Mouse (Mus musculus): ENCODE measurements around the gene Bmpr1a. TPM values are rescaled to one million over a fixed set of nuclear protein-coding genes. Genes with fewer than 3 reads are reported as not detected.

Bmpr1a gene
- total RNA-seq (2021): 10 to 100 TPM; 40.2 to 40.7 TPM

- no peak for DNase-seq
These were observed at the start of gene Bmpr1a for GRCm38 (mm10) chr14:34503325-34503647. TSS of gene Bmpr1a (minus strand) at chr14:34503341.

- no peak for DNase-seq
These were observed 49.1 kb upstream of the Bmpr1a start for GRCm38 (mm10) chr14:34552226-34552625.

DNA sequence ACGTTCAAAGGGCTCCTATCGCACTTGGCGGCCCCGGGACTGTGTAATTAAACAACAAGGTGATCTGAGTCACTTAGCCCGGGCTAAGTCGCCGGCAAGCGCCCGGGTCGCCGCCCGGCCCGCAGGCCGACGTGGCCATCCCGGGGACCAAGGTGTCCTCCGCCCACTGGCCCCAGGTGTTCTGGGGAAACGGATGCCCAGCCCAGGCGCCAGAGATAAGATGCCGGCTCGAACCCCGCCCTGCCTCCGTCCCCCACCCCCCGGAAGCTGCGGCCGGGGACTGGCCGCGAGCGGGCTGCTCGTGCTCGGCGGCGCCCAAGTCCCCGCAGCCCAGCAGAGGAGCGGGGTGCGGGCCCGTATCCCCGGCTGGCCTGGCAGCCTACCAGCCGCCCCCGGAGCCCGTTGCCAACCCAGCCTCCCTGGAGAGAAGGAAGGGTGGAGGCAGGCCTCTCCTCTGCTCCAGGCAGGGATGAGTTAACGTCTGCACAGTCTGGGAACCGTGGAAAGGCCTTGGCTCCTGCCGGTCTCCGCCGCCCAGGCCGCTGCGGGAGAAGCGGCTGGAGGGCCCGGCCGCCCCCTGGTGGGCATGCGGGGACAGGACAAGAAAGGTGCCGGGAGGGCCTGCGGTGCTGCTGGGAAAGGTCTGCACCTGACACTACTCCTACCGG is 46.0 kb upstream of the Bmpr1a start:
- DNase-seq: peak; percentile 79 to 81

DNA sequence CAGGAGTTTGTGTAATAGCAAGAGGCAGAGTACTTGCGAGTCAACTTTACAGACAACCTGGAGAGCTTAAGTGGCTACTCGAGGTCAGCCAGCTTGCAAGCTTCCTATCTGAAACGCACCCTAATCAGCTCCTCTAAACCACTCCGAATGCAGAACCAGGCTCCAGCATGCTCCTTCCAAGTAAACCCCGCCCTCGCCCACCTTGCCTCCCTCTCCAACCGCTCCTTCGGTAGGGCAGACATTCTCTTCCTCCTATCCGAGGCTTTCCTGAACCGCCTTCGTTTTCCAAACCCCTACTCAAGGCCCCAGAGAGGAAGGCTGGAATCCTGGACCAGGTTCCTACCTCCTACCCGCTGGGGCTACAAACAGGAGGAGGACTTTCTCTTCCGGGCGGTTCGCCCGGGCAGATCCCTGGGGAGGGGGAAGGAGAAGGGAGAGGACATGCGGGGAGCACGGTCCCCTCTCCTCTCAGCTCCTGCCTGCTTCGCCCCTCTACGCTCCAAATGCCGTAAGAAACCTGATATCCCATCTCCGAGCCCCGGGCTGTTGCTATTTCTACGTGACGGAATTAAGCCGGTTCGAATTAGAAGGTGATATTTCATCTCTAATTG is 45.4 kb upstream of the Bmpr1a start:
- peak; percentile 46 to 48 for DNase-seq

GRCm38 (mm10) chr14:34544545-34544944 is 41.4 kb upstream of the Bmpr1a start:
- DNase-seq: no peak

GRCm38 (mm10) chr14:34544001-34544400 is 40.9 kb upstream of the Bmpr1a start:
- no peak for DNase-seq

DNA sequence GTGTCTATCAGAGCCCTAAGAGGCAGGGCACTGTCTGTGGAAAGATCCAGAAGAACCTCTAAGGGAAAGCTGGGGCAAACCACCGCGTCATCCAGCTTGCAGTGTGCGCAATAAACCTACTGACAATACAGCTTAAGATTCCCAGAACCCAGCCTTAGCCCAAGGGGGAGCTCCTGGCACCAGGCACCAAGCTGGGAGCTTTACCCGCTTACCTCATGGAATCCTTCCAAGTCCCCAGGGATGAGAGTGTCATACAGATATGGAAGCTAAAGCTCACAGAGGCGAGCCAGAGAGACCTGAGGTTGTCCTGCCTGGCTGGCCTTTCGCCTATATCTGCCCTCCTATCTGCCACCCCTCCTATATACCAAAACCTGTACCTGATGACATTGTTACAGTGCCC is 40.5 kb upstream of the Bmpr1a start:
- no peak for DNase-seq

DNA sequence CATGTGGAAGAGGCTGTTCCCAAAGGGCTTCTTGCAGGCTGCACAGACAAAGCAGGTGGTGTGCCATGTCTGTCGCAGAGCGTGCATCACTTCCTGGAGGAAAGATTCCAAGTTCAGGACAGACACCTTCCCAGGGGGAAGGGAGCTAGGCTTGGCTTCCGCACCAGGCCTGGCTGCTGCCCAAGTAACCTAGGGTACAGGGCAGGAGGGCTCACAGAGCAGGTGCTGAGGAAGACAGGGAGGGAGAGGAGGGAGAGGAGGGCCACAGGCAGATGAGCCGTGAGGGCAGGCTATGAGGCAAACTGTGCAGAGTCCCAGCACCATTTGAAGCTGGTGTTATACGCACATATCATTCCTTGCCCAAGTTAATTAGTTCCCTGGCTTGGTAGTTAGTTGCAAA is 38.8 kb upstream of the Bmpr1a start:
- DNase-seq: no peak

DNA sequence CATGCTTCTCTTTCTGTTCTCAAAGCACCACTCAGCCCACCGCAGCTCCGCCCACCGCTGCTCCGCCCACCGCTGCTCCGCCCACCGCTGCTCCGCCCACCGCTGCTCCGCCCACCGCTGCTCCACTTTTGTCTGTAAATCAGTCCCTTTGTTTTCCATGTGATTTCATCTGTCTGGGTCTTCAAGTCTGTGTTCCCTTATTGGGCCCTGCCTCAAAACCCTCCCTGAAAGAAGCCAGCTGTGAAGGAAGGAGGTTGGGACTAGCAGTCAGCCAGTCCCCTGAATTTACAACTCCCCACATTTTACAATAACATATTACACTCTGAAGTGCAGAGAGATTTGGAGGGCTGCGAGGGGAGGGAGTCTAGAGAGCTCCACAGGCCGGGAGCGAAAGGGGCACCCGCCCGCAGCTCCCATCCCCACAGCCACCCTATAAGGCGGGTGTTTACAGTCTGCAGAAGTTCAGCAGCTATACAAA is 37.6 kb upstream of the Bmpr1a start:
- DNase-seq: no peak

DNA sequence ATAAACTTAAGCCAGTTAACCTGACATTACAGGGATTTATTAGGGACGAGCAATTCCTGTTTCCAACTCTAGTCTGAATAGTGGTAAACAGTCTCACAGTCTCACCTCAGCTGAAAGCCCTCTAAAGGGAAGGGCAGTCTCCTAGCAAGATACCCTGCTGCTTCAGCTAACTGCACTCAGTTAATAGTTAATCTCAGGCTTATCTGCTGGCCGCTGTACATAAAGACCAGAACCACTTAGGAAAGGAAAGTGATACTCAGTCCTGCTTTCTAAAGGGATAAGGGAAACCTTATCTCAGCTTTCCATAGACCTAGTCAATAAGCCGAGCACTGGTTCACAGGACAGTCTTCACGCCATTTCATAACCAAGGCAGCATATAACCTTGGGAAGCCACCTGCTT is 32.7 kb upstream of the Bmpr1a start:
- no peak for DNase-seq

DNA sequence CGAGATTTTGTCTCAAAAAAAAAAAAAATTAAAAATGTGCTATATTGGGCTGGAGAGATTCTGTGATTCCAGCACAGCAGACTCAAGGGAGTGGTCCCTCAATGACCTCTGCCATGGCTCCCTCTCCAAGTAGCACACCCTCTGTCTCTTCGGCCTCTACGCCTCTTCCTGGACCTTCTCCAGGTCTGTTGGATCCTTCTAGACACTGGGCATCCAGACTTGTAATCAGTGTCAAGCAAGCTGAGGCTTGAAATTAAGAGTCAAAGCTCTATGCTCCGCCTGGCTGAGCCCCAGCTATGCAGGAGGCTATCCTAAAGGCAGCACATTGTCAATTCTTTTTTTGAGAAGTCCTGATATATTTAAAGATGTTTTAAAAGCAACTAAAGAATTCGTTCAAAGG is 30.4 kb upstream of the Bmpr1a start:
- DNase-seq: no peak

DNA sequence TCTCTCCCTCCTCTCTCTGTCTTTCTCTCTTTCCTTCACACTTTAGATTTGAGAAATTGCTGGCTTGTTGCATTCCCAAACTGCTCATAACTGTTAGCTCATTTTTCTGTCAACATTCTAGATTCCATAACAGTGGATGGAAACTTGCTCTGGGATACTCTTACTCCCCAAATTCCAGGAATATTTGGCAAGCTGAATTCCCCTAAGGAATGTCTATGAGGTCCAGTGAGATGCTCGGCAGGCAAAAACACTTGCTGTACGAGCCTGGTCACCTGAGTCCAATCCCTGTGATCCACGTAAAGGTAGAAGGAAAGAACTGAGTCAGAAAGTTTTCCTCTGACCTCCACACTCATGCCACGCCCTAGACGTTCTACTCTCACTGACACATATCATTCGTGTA is 29.4 kb upstream of the Bmpr1a start:
- no peak for DNase-seq

DNA sequence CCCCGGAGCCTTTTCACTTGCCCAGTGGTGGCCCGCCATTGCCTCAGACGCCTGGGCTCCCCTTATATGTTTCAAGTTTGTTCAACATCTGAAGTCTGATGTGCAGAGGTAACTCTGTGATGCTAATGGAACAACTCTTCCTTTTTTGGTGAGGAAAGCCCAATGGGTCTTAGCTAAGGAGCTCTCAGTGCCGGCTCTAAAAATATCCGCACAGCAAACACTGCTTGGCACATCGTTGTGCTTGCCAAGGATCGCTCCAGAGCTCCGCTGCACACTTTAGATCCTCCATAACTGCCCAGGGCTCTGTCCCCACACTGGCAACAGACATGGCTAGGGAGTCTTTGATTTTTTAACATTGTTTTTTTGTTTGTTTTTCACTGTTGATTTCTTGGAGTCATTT is 25.7 kb upstream of the Bmpr1a start:
- no peak for DNase-seq

DNA sequence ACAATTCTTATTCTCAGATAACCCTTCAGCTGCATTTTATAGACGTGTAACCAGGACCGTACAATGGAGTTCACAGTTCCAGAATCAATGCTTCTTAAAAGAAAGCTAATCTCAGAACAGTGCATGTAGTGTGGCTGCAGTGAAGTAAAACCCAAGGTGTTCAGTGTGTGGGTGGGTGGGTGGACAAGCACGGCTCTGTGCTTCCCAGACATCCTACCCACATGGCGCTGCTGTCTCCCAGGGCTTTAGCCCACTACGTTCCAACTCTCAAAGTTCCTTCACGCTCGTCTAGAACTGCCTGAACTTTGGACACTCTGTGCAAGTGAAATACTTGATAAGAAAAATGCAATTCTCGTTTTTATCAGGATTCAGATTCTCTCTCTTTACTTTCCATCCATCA is 19.6 kb upstream of the Bmpr1a start, which contains the start of gene 9230112D13Rik:
TSS of gene 9230112D13Rik (minus strand) at position 101 of the 400 bp plus-strand sequence.
- DNase-seq: no peak

DNA sequence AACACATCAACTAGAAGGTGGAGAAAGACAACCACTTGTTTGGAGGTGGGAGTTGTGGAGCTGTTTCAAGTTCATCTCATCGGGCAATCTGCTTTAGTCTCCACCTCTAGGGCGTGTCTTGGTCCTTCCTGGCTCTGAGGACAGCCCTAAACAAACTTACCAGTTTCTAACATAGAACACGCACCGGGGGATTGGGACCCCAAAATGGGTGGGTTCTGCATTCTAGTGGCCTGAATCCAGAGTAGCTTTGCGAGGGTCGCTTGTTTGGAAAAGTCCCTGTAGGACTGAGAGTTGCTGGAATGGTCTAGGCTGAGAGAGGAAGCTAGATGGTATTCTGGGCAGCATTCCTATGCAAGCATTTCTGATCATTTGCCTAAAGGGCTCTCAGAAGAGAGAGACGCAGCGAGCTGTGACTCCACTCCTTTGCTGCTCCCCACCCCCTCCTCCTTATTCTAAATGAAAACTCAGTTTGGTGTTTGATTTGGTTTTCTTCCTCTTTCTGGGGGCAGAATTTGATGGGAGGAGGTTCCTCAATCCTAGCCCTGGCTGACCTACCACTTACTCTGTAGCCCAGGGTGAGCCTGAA is 14.9 kb upstream of the Bmpr1a start:
- DNase-seq: no peak

DNA sequence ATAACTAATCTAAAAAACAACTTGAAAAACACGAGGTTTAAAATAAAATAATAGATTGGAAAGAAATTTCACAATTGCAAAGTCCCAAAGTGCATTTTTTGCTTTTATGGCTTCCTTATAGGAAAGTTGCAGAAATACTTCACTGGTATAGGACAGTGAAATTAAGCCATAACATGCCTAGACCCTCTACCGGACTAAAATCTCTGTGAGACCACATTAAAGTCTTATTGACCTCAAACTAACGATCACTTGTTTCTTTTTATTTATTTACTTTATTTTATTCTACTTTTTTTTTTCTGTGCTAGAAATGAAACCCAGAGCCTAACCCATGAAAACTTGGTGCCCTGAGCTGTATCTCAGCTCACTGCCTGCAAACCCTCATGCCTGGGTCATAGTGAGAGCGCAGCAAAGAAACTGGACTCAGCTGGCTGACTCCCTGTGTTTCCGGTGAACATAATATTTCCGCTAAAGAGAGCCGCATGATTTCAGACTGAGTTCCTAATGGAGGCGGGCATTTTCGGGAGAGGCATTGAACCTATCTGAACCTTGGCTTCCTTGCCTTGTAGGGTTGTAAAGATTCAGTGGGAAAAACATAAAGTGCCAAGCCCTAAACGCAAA is 13.9 kb upstream of the Bmpr1a start:
- no peak for DNase-seq

DNA sequence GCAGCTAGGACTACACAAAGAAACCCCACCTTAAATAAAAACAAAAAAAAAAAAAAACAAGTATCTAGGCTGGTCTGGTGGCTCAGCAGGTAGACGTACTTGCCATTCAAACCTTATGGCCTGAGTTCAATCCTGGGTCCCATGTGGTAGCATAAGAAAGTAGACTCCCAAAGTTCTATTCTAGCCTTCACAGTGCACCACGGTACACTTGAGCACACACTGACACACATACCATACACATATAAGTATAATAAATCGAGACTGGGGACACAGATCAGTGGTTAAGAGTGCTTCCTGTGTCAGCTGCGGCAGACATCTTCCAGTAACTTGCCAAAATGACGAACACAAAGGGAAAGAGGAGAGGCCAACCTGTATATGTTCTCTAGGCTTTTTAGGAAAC is 12.7 kb upstream of the Bmpr1a start:
- DNase-seq: no peak

DNA sequence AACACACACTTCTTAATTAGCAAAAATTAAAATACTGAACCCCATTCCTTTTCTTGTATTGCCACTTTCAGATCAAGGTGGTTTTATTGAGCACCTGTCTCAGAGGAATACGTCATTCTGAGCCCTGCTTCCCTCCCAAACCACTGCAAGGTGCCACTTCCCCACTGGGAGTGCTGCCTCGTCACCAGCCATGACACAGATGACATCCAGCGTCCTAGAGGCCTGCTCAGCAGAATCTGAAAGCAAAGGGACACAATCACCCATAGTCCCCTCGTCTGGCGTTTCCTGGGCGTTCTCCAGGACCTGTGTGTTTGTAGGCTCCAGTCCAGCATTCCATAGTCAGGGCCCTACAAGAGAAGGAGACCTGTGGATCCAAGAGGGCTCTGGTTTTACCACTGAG is 11.0 kb upstream of the Bmpr1a start:
- DNase-seq: no peak

- DNase-seq: no peak
These were observed 9.5 kb upstream of the Bmpr1a start for GRCm38 (mm10) chr14:34512602-34513001.

GRCm38 (mm10) chr14:34511901-34512300 is 8.8 kb upstream of the Bmpr1a start:
- no peak for DNase-seq

DNA sequence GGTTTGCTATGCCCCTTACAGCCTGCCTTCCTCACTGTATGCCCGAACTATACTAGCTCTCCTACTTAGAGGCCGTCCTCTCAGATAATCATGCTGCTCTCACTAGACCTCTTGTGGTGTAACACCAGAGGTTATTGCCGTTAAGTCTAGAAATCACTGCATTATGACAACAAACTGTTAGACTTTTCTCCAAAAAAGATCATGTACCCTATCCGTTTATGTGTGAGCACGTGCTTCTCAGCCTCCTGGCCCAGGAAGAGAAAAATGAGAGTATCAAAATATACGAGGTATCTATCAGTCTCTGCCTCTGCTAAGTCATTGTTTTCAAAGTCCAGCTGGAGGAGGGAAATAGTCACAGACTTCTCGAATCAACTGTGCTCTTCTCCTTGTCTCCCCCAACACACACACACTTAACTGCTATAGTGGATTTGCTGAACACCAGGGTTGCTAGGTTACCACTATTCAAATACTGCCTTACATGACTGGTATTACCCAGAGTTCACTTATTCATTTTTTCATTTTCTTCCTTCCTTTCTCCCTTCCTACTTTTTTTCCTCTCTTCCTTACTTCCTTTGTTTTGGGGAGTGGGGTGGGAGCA is 5.8 kb upstream of the Bmpr1a start:
- no peak for DNase-seq

GRCm38 (mm10) chr14:34508187-34508840 is 5.2 kb upstream of the Bmpr1a start:
- no peak for DNase-seq

DNA sequence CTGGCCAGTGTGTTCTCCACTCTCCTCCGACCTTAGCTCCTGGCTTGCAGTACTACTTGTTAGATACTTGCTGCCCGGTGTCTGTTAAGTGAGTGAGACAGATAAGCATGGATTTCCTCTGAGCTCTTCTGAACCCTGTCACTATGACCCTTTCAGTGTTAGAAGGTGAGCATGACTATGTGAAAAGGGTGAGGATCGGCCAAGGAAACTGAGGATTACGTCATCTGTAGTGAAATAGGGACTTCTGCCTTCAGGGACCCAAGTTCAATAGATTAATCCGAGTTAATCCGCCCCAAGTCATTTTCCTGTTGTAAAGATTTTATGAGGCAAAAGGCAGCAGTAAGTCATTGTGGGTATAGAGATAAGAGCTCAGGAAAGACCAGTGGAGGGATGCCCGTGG is 2.2 kb upstream of the Bmpr1a start:
- DNase-seq: no peak

Data from layer of hippocampus, postnatal 36 days (tissue).